ENCODE assay signal across 16 mouse cellular contexts in genomic region chr10:83168303-83169056, GRCm38 (mm10).
DNase-seq lines count a peak whose midpoint lies in the region; ATAC-seq and TF ChIP-seq lines count a peak whose summit lies in the region.
"Had no signal": no experiment of that assay in that cellular context is flagged by ENCODE, and none has a peak within 500 bp of the region (broad histone marks: within the 10 kb centered on the region; RNA-seq: fewer than 3 reads in every experiment).

No protein-coding gene starts in this region.

- no peak for TF ChIP-seq CTCF in kidney, postnatal 0 days (IDR thresholded peaks at IDR 0.05; ENCODE audit: low read depth)
- TF ChIP-seq CTCF in lung, postnatal 0 days (IDR thresholded peaks at IDR 0.05), result no peak

- no peaks in the 10 kb centered on the region for H3K9me3 ChIP-seq in kidney, postnatal 0 days (replicated peaks; ENCODE audit: low read length)
- H3K9me3 ChIP-seq in lung, postnatal 0 days (ENCODE audit: low read length), result no peaks in the 10 kb centered on the region
- no peaks in the 10 kb centered on the region for H3K9me3 ChIP-seq in stomach, embryonic 15.5 days
- H3K9me3 ChIP-seq: limb, embryonic 15.5 days; neural tube, embryonic 12.5 days had no signal

- peaks cover 9% of the 10 kb centered on the region for H3K4me1 ChIP-seq in kidney, postnatal 0 days (replicated peaks; ENCODE audit: insufficient read depth, low read length)
- H3K4me1 ChIP-seq in lung, postnatal 0 days (ENCODE audit: insufficient read depth, low read depth, low read length), result no peaks in the 10 kb centered on the region
- H3K4me1 ChIP-seq in stomach, embryonic 15.5 days, result peaks cover 7% of the 10 kb centered on the region; the same call in 1 of the 2 replicates

- no peaks in the 10 kb centered on the region for H3K36me3 ChIP-seq in kidney, postnatal 0 days (ENCODE audit: insufficient read depth, low read length)
- no peaks in the 10 kb centered on the region for H3K36me3 ChIP-seq in lung, postnatal 0 days (ENCODE audit: insufficient read depth, low read length)
- no peaks in the 10 kb centered on the region for H3K36me3 ChIP-seq in stomach, embryonic 15.5 days
- H3K36me3 ChIP-seq: limb, embryonic 15.5 days; neural tube, embryonic 12.5 days had no signal

- H3K4me2 ChIP-seq in kidney, postnatal 0 days (ENCODE audit: low read length), result no peak overlapping the region
- no peak overlapping the region for H3K4me2 ChIP-seq in lung, postnatal 0 days (replicated peaks; ENCODE audit: low read depth, low read length)
- no peak overlapping the region for H3K4me2 ChIP-seq in stomach, embryonic 15.5 days
- H3K4me2 ChIP-seq: limb, embryonic 15.5 days; midbrain, embryonic 11.5 days; neural tube, embryonic 12.5 days had no signal

- H3K4me3 ChIP-seq in kidney, postnatal 0 days (replicated peaks; ENCODE audit: low read depth, low read length), result no peak overlapping the region
- H3K4me3 ChIP-seq in lung, postnatal 0 days (ENCODE audit: low read depth, low read length), result no peak overlapping the region
- no peak overlapping the region for H3K4me3 ChIP-seq in stomach, embryonic 15.5 days (replicated peaks)
- H3K4me3 ChIP-seq: limb, embryonic 15.5 days; neural tube, embryonic 12.5 days had no signal

- no peak overlapping the region for H3K9ac ChIP-seq in kidney, postnatal 0 days (ENCODE audit: low read depth, low read length)
- H3K9ac ChIP-seq in lung, postnatal 0 days (replicated peaks; ENCODE audit: low read depth), result no peak overlapping the region
- no peak overlapping the region for H3K9ac ChIP-seq in stomach, embryonic 15.5 days
- H3K9ac ChIP-seq: limb, embryonic 15.5 days; neural tube, embryonic 12.5 days had no signal

- 61% methylated on average over 11 of the region's 11 CpGs for WGBS in kidney, postnatal 0 days
- WGBS in lung, postnatal 0 days, result 52% methylated on average over 11 of the region's 11 CpGs
- WGBS in stomach, embryonic 15.5 days, result 49% methylated on average over 11 of the region's 11 CpGs

- ATAC-seq in kidney, postnatal 0 days (replicated peaks; ENCODE audit: low FRiP score, low read depth), result no peak
- peak; percentile 76 for ATAC-seq in lung, postnatal 0 days
- peak; percentile 36; the same call in 1 of the 2 replicates for ATAC-seq in stomach, embryonic 15.5 days (ENCODE audit: insufficient read depth, low FRiP score, low read depth)

- no peaks in the 10 kb centered on the region for H3K27me3 ChIP-seq in kidney, postnatal 0 days (ENCODE audit: insufficient read depth, low read length)
- no peaks in the 10 kb centered on the region for H3K27me3 ChIP-seq in lung, postnatal 0 days (replicated peaks; ENCODE audit: insufficient read depth, low read length)
- no peaks in the 10 kb centered on the region for H3K27me3 ChIP-seq in stomach, embryonic 15.5 days (replicated peaks)
- H3K27me3 ChIP-seq: limb, embryonic 15.5 days; neural tube, embryonic 12.5 days had no signal

- no peak overlapping the region for H3K27ac ChIP-seq in kidney, postnatal 0 days
- H3K27ac ChIP-seq in lung, postnatal 0 days (ENCODE audit: low read length), result no peak overlapping the region
- H3K27ac ChIP-seq in stomach, embryonic 15.5 days, result no peak overlapping the region
- H3K27ac ChIP-seq: limb, embryonic 15.5 days; neural tube, embryonic 12.5 days had no signal

- peak; percentile 52; the same call in 1 of the 2 replicates for TF ChIP-seq EP300 in lung, postnatal 0 days (IDR thresholded peaks at IDR 0.05)

- peak; percentile 35 for DNase-seq in kidney, postnatal 0 days (ENCODE audit: low spot score)
- no peak for DNase-seq in kidney, postnatal 36 days
- DNase-seq in heart, adult 8-10 months (ENCODE audit: low spot score), result peak; percentile 57
- DNase-seq in lung, postnatal 0 days (ENCODE audit: low spot score), result peak; percentile 62
- no peak for DNase-seq in left cerebral cortex, adult 9 months (ENCODE audit: low spot score in 2 of 2)
- DNase-seq in gastrocnemius, adult 18-20 months (ENCODE audit: low spot score), result no peak
- DNase-seq: adrenal gland, postnatal 25 days; cerebellum, adult 11-12 months; kidney, adult 11 months; layer of hippocampus, adult 9-11 months; retina, postnatal 1 day; thymus, postnatal 25 days had no signal

Comparison
In these comparisons a context has a peak if more than half of its experiments do, and no peak if none do; other contexts are left out.
1. DNase-seq: peak in kidney, postnatal 0 days (single experiment), heart, adult 8-10 months (single experiment) and lung, postnatal 0 days (single experiment); none in kidney, postnatal 36 days (0 of 2), left cerebral cortex, adult 9 months (0 of 2) and gastrocnemius, adult 18-20 months (single experiment).